Mouse (Mus musculus) heart, embryonic 12.5 days (tissue): ENCODE measurements around the gene Pisd. TPM values are rescaled to one million over a fixed set of nuclear protein-coding genes. Genes with fewer than 3 reads are reported as not detected.

Experiments
- ATAC-seq: fragments of 200-750 bp; cut with Nextera tagmentation; 2 replicates; pipeline ENCODE4 v1.8.0; 2017; ENCODE audit warnings: moderate TSS enrichment, moderate library complexity; ENCODE audit not compliant: insufficient number of reproducible peaks, low FRiP score
- H3K27ac ChIP-seq: fragments of 300-500 bp; sonication (generic); 2 replicates; pipeline ENCODE4 v1.5.1; 2016; ENCODE audit warnings: mild to moderate bottlenecking, moderate library complexity; ENCODE audit not compliant: poor library complexity, severe bottlenecking
- H3K27me3 ChIP-seq: fragments of 300-500 bp; sonication (generic); replicated peaks from 2 replicates; pipeline ENCODE4 v1.6.1; 2016; ENCODE audit warnings: mild to moderate bottlenecking, moderate library complexity
- H3K36me3 ChIP-seq: fragments of 300-500 bp; sonication (generic); 2 replicates; pipeline ENCODE4 v1.6.1; 2016; ENCODE audit warnings: mild to moderate bottlenecking, moderate library complexity
- H3K4me1 ChIP-seq: fragments of 300-500 bp; sonication (generic); replicated peaks from 2 replicates; pipeline ENCODE4 v1.6.1; 2016; ENCODE audit warnings: mild to moderate bottlenecking
- H3K4me2 ChIP-seq: fragments of 300-500 bp; sonication (generic); 2 replicates; pipeline ENCODE4 v1.6.1; 2016; ENCODE audit warnings: mild to moderate bottlenecking, moderate library complexity
- H3K4me3 ChIP-seq: fragments of 300-500 bp; sonication (generic); 2 replicates; pipeline ENCODE4 v1.5.1; 2016; ENCODE audit warnings: mild to moderate bottlenecking
- H3K9ac ChIP-seq: fragments of 300-500 bp; sonication (generic); 2 replicates; pipeline ENCODE4 v1.6.1; 2016; ENCODE audit warnings: mild to moderate bottlenecking, moderate library complexity
- H3K9me3 ChIP-seq: fragments of 300-500 bp; sonication (generic); replicated peaks from 2 replicates; pipeline ENCODE4 v1.6.1; 2016; ENCODE audit warnings: mild to moderate bottlenecking, moderate library complexity
- WGBS: fragments of 180-500 bp; shearing (Covaris S2); methylation state at CpG from one replicate; pipeline ENCODE4 v1.1.7; 2016; 5-methylcytosine and 5-hydroxymethylcytosine counted together
- polyA plus RNA-seq: library from polyadenylated mRNA; unstranded; fragments of >200 nt; fragmentation: Nextera tagmentation; extraction: Ambion mirVana; gene quantifications from 2 replicates; pipeline ENCODE4 v1.2.1, GENCODE M21; 2016

Pisd gene
- polyA plus RNA-seq, 1 experiment from 2014 or later, result 47.7 TPM

- Histone ChIP-seq H3K4me2 (no peak overlapping the region), H3K9me3 (no peaks in the 10 kb centered on the region), H3K4me3 (no peak overlapping the region), H3K36me3 (no peaks in the 10 kb centered on the region), H3K27ac (no peak overlapping the region), H3K4me1 (peaks cover 3% of the 10 kb centered on the region; the same call in 1 of the 2 replicates), H3K27me3 (no peaks in the 10 kb centered on the region), H3K9ac (no peak overlapping the region)
- no peak for ATAC-seq
- WGBS, result 56% methylated on average over 2 of the region's 2 CpGs
Measured at GRCm38 (mm10) chr5:32706226-32706780, 79.1 kb downstream of the Pisd start.

GRCm38 (mm10) chr5:32697208-32697867, 88.1 kb downstream of the Pisd start:
- Histone ChIP-seq H3K9me3 (no peaks in the 10 kb centered on the region), H3K36me3 (no peaks in the 10 kb centered on the region), H3K4me3 (no peak overlapping the region), H3K27ac (no peak overlapping the region), H3K27me3 (no peaks in the 10 kb centered on the region), H3K4me1 (peaks cover 3% of the 10 kb centered on the region; the same call in 1 of the 2 replicates), H3K9ac (no peak overlapping the region), H3K4me2 (no peak overlapping the region)
- 73% methylated on average over 5 of the region's 5 CpGs for WGBS
- no peak for ATAC-seq

- no peak overlapping the region for H3K9ac ChIP-seq
- H3K27ac ChIP-seq, result no peak overlapping the region
- H3K9me3 ChIP-seq, result no peaks in the 10 kb centered on the region
- H3K4me1 ChIP-seq, result peaks cover 3% of the 10 kb centered on the region; the same call in 1 of the 2 replicates
- H3K4me3 ChIP-seq, result no peak overlapping the region
- ATAC-seq, result no peak
- no peak overlapping the region for H3K4me2 ChIP-seq
- WGBS, result 46% methylated on average over 2 of the region's 2 CpGs
- no peaks in the 10 kb centered on the region for H3K27me3 ChIP-seq
- H3K36me3 ChIP-seq, result no peaks in the 10 kb centered on the region; the same call in 1 of the 2 replicates
Measured at GRCm38 (mm10) chr5:32693411-32693810, 92.0 kb downstream of the Pisd start.

Other genes starting within 250 kb of the Pisd start
- gene Yes1, start 174.5 kb downstream of the Pisd start, polyA plus RNA-seq, result 32.0 and 33.3 TPM in 2 replicates
- not detected in 2 replicates for gene Gm20671, start 41.5 kb upstream of the Pisd start, polyA plus RNA-seq
- gene Prr14l, start 68.6 kb upstream of the Pisd start, polyA plus RNA-seq, result 11.8 and 18.4 TPM in 2 replicates
- gene Depdc5, start 78.1 kb upstream of the Pisd start, polyA plus RNA-seq, result 23.6 and 24.4 TPM in 2 replicates
- gene Ywhah, start 233.2 kb upstream of the Pisd start, polyA plus RNA-seq, result 481 and 488 TPM in 2 replicates